Mouse (Mus musculus): ENCODE measurements around the gene Olfr1317.

Olfr1317 gene

GRCm38 (mm10) chr2:112140029-112140428 lies at the start of gene Olfr1317:
TSS of gene Olfr1317 (plus strand) at chr2:112140329.
- no peak for DNase-seq (ENCODE audit: low read depth, low spot score)

GRCm38 (mm10) chr2:112096681-112097080 lies 43.4 kb upstream of the Olfr1317 start, which contains the start of gene Olfr1314:
TSS of gene Olfr1314 (minus strand) at chr2:112096781.
- DNase-seq (ENCODE audit: low read depth, low spot score) = no peak

GRCm38 (mm10) chr2:112115340-112115739 lies 24.8 kb upstream of the Olfr1317 start, which contains the start of gene Olfr1315-ps1:
TSS of gene Olfr1315-ps1 (minus strand) at chr2:112115440.
- DNase-seq (ENCODE audit: low read depth, low spot score) = no peak

GRCm38 (mm10) chr2:112134877-112135276 lies 5.3 kb upstream of the Olfr1317 start, which contains the start of gene Olfr1316:
TSS of gene Olfr1316 (minus strand) at chr2:112134977.
- DNase-seq (ENCODE audit: low read depth, low spot score) = no peak

DNA sequence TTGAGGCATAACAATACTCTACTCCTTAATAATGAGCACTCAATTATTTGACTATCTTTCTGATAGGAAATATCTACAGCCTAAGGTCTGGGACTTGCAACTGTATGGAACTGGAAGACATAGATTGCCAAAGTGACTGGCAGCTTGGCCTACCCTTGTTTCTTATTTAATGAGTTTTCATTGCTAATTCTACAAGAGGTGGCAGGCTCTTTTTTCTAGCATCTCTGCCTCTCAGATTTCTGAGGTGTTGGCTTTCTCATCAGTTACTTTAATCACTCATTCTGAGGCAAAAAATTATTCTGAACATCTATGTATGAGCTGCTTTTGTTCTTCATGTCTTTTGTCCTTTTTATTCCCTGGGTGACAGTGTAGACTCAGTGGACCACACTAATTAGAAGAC lies 13.8 kb downstream of the Olfr1317 start, which contains the start of gene Olfr1318:
Gene Olfr1318 (plus strand): TSS at position 301 of the 400 bp plus-strand sequence.
- DNase-seq (ENCODE audit: low read depth, low spot score) = no peak
